Mouse (Mus musculus) thymus, postnatal 4 days (tissue): Measurements from ENCODE around the gene Vmn1r13.
"Not testable (repeated sequence)": the region's sequence is repeated elsewhere in the genome, so short reads cannot be mapped to it uniquely, and the experiment has no call there.

Experiments used
- DNase-seq: peaks from one replicate; pipeline ENCODE4 v3.0.0; 2021

Gene Vmn1r13

GRCm38 (mm10) chr6:57202990-57203389 is at the start of gene Vmn1r13:
Gene Vmn1r13, plus strand, starts transcription at chr6:57203290.
- DNase-seq, result not testable (repeated sequence)

DNA sequence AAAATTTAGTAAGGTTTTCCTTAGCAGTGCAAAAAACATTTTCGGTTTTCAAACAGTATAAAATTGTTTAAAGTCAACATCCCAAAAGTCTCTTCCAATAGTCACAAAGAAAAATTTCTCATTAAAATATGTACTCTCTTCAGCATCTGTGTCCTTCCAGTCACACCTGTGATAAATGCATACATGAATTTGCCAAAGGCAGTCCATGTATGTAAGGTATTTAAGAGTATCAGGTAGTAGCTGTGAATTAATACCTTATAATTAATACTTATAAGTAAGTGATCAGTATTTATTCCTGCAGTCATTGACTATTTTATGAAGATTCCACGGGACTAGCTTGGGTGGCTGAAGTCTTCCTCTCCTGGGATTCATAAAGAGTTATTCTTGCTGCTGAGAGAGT is 46.5 kb upstream of the Vmn1r13 start, which contains the start of gene Vmn1r12:
Gene Vmn1r12, plus strand, starts transcription at position 301 of the 400 bp plus-strand sequence.
- DNase-seq, result no peak

- DNase-seq, result not testable (repeated sequence)
These were observed 13.1 kb upstream of the Vmn1r13 start for GRCm38 (mm10) chr6:57190016-57190415.

GRCm38 (mm10) chr6:57231386-57231785 is 28.3 kb downstream of the Vmn1r13 start, which contains the start of gene Vmn1r14:
Gene Vmn1r14, plus strand, starts transcription at chr6:57231686.
- DNase-seq, result no peak

GRCm38 (mm10) chr6:57257652-57258051 is 54.6 kb downstream of the Vmn1r13 start, which contains the start of gene Vmn1r15:
Gene Vmn1r15, plus strand, starts transcription at chr6:57257952.
- no peak for DNase-seq

DNA sequence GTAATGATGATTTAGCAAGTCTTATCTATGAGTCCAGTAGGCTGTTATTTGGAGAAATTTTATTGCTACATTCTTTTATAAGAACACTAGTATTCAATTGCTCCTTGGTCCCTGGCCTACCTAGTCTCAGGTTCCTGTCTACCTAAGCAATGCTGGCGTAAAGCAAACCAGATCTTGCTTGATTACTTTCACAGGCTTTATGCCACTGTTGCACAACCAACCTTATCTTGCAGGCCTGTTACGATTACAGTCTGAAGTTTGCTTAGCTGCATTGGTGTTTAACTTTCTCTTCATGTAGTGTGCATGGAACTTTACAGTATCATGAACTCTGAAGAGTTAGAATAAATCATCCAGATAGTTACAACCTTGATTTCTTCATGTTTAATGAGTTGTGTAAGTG is 57.9 kb downstream of the Vmn1r13 start:
- no peak for DNase-seq
